Mouse (Mus musculus) B cell, adult 2 months (primary cell): ENCODE data around the gene Cacna1e.

Source experiments
- DNase-seq, 2 experiments: peaks; one replicate each; pipeline ENCODE4 v3.0.0; 2022

Gene Cacna1e

DNA sequence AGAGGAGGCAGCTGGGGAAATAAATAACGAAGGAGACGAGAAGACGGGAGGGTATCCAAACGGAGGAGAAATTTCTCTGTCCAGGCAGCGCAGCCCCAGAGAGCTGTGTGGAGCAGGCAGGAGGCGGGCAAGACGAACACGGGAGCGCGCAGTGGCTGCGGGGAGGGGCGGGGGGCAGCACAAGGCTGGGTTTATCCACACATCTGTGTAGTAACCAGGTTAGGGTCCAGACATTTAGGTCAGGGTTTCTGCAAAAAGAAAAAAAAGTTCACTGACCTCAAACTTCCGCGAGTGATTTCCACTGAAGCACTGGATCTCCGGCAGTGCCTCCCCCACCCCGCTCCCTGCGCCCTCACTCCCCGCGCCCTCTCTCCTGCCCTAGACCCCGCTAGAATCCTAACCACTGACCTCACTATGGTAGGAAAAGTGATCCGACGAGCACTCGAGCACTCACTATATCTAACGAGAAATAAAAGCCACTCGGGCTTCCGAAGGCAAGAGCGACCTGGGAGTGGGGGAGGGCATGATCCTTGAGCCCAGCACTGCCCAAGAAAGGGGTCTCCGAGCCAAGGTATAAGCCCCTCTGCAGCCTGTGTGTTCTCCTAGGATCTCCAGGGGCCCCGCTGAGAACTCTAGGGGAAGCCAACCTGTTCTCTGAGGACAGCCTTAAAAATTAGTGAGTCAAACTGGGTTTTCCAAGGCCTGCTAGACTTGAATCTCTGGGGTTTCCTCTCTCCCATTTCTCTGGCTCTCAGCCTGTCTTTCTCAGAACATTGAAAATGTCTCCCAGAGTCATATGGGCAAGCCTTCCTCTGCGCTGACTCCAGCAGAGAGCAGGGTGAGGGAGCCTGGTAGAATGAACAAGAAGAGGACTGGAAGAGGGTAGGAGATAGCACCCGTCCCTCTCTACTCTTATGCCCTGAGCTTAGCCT lies at the start of gene Cacna1e:
TSS of gene Cacna1e (minus strand) at position 227 of the 932 bp plus-strand sequence.
- peak; percentile 30 to 35 for DNase-seq

DNA sequence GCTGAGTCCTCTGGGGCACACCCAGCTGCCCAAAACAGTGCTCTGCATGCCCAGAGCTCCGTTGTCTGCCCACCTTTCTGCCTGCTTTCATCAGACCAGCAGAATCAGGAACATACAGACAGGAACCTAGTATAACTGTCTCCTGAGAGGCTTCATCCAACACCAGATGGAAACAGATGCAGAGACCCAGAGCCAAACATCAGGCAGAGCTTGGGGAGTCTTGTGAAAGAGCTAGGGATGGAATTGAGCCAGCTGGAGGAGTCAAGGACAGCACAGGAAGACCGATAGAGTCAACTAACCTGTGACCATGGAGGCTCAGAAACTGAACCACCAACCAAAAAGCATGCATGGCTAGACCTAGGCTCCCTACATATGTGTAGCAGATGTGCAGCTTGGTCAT lies 34.1 kb upstream of the Cacna1e start:
- DNase-seq: no peak

DNA sequence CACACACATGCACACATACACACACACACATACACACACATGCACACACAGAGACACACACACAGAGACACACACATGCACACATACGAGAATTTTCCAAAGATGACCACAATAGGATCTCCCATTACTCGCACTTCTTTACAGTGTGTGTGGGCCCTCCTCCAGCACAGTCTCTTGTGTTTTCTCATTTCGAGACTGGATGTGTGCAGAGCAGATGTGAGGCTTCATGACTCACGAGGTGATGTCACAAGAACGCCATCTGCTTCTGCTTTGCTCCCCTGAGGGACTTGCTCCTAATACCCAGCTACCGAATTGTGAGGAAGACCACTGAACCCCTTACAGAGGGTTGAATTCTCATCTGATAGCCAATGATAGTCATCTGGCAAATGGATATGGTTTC lies 33.1 kb upstream of the Cacna1e start:
- DNase-seq: no peak

DNA sequence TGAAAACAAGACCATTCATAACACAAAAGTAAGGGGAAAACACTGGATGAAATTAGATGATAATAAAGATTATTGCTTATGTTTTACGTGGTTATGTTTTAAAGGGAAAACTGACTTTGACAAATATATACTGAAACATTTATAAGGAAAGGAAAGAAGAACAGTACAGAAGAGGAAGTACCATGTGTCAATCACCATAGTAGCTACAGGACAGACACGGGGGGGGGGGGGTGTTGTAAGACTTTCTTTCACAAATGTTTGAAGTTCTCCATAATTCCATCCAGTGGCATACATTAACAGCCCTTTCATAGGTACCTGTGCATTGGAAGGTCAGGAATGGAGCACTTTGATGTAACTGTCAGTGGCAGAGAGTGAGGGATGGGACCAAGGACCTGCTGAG lies 25.3 kb upstream of the Cacna1e start:
- no peak for DNase-seq

DNA sequence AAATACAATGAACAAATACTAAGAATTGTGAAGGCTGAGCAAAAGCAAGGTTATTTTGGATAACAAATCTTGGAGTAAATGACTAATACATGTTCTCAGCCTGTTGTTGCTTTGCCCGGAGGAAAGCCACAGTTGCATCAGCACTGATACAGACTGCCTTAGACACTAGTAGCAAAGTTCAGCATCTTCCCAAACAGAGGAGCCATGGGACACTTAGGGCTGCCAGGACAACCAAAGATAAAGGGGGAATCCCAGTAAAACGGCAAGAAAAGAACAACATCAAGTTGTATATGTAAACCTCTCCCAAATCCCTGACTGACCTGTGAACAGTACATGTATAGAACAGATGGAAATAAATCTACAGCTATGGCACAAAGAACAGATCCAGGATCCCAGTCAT lies 13.1 kb upstream of the Cacna1e start:
- no peak for DNase-seq

DNA sequence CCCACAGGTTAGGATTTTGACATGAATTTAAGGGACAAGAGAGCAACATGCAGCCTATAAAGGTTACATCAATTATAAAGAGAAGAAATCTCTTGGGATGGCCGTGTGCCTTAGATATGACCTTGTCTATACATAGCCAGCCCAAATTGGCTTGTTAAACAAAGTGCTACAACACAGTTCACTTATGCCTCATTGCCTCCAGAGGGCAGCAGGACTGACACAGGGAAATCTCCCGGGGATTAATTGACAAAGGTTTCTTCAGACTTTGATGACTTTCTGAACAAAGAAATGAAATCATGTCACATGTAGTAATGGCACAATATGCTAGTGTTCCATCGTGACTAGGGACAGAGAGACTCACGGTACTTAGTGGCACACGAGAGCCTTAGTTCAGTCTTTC lies 5.9 kb upstream of the Cacna1e start:
- DNase-seq: no peak

DNA sequence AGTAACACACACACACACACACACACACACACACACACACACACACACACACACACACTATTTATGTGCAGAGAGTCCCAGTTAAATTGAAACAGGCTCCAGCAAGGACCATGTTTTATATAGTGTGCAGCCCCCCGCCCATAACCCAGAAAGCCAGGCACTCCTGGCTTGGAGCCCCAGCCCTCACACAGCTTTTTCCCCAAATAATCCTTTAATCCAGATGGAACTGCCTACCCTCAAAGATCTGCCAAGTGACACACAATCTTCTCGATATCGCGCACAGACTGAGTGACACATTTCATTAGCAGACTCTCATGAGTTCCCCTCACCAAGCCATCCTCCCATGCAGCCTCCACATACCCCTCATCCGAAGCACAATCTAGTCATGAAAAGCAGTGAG lies 4.2 kb upstream of the Cacna1e start:
- no peak for DNase-seq

DNA sequence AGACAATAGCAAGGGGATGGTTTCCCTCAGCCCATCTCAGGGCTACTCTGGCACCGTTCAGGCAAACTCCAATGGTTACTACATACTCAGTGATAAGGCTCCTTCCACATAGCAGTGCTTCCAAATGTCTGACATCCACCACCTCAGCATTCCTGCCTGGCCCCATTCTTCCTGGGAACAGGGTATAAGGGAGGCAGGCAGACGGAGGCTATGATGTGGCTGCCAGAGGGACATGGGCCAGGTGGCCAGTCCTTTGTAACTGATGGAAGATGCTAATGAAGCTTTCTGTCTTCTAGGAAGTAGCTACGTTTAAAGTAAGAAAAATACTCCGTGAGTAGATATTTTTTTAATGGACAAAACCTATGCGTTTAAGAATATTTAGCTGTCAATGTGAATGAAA lies 3.7 kb upstream of the Cacna1e start:
- DNase-seq: no peak

DNA sequence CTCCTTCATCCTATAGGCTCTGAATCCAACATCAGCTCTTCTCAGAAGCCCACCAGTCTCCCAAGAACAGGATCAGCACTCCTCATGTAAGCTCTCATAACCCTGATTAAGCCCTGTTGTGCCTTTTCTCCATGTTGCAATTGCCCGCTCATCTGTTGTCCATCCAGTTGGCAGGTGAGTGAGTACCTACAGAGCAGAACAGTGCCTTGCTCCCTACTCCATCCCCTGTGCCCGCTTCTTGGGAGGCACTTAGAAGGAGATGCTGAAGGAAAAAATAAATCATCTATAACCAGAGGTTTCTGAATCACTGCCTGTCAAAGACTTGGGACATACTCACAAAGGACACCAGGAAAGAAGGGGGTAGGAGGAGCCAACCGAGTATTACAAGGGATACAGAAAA lies 3.2 kb upstream of the Cacna1e start:
- DNase-seq: no peak

DNA sequence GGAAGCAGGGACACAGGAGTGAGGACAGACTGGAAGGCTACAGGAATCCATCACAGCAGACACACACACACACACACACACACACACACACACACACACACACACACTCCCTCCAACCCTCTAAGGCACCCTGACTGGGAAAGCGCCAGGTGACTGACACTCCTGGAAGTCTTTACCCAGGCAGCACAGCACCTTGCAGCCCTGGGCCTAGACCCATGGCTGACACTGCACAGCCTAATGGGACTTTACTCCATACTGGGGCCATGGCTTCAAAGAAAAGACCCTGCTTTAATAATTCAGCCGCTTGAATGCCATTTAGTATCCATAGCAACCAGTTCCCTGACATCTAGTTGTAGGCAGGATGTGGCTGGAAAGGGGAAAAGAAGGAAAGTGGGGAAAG lies 2.3 kb upstream of the Cacna1e start:
- DNase-seq: no peak

DNA sequence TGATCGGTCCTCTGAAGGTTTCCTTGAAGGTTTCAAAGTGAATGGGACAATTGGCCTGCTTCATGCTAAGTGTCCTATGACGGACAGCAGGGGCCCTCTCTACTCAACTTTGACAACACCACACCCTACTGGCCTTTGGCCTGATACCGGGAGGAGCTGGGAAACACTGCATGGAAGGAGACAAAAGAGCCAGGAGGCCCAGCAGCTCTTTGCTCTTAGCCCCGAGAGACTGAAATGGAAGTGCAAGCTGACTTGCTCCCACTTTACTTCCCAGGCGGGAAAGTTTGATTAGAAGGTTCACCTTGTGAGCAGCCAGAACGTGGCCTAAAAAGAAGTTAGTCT lies 877 bp upstream of the Cacna1e start:
- DNase-seq: peak; percentile 8 to 12

DNA sequence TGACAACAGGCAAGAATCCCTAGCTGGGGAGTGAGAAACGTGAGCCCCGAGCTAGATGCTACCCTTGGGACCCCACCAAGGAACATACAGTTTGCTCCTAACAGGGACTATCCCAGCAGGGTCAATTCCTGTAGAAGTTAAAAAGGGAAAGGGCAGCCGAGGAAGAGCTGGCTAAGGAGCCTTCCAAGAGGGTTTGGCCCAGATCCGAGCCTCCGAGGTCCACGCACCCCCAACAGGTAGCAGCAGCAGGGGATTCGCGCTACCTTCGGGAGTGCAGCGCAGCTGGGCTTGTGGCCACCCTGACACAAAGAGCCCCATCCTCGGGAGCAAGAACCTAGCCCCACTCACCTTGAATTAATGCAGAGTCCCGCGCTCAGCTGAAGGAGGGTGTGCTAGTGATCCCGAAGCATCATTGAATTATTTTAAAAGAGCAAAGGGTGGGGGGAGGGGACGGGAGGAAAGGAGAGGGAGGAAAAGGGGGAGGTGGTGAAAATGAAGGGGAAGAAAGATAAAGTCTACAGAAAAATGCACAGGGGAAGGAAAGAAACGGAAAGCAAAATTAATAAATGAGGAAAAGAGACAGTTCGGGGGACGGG lies 607 bp downstream of the Cacna1e start:
- peak; percentile 9 to 25 for DNase-seq

DNA sequence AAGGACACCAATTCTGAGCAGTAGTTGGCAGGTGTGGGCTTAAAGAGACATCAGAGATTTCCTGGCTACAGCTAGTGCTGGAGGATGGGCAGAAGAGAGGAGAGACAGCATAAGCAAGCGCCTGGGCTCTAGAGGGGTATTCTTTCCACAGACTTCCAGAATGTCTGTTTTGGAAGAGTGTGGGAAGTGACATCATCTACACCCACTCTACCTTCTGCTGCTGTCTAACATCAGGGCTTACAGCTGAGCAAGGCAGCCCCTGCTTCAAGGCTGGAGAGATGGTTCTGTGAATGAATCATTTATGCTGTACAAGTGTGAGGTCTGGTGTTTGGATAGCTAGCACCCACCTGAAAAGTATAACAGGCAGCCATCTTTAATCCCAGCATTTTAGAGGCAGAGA lies 18.3 kb downstream of the Cacna1e start:
- DNase-seq: no peak

DNA sequence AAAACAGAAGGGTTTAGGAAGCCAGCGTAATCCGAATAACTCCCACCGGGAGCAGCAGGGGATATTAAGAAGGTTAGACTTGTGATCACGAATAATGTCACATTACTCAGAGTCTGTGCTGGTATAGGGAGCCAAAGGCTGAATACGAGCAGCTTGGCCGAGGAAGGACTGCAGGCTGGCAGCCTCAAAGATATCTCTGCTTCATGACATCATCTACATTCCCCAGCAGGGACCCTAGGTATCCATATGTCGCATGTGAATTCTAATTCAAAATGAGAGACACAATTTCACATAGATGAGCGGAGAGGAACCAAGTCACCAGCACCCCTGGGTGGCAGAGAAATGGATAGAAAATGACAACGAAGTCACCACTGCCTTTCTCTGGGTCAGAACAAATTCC lies 22.9 kb downstream of the Cacna1e start:
- DNase-seq: no peak

DNA sequence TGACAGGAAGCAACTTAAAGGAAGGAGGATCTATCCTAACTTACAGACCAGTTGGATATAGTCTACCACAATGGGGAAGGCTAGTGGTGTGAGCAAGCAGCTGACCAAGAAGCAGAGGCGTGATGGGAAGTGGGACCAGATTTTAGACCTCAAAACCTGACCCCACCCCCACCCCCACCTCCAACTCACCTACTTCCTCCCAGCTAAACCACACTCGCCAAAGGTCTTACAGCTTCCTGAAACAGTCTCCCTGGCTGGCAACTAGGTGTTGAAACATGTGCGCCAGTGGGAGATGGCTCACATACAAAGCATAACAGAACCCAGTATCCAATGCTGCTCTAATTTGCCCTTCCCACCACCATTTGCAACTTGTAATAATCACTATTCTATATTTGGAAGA lies 29.7 kb downstream of the Cacna1e start:
- peak; percentile 34 to 40 for DNase-seq

DNA sequence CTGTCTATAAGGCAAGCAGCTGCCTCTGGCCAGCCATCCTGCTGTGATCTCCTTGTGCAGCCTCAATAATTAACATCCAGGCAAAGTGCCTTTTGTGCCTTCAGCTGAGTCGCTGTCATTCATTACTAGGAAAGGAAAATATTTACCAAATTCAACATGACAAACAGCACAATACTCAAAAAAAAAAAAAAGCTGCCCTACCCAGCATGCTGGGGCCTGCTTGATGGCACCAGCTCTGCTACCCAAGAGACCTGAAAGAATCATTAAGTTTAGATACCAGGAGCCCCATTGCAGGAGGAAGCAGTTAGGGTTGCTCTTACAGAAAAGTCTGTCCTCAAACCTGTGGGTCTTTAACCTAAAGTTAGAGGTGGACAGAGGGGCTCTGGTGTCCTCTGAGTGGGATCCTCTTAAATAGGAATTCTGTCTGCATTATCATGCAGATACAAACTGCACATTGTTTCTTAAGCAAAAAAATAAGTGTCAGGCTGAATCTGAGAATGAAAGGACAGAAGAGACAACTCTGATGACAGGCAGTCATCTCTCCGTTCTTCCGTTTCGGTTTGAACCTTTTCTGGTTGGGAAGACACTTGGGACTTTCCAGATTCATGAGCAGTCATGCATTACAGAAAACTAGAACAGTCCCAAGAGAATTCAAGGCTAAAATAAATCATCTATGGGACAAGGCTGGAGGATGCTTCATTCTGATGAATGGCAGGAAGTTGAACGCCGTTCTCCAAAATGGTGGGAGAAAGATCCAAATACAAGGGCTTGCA lies 33.6 kb downstream of the Cacna1e start:
- DNase-seq: no peak

DNA sequence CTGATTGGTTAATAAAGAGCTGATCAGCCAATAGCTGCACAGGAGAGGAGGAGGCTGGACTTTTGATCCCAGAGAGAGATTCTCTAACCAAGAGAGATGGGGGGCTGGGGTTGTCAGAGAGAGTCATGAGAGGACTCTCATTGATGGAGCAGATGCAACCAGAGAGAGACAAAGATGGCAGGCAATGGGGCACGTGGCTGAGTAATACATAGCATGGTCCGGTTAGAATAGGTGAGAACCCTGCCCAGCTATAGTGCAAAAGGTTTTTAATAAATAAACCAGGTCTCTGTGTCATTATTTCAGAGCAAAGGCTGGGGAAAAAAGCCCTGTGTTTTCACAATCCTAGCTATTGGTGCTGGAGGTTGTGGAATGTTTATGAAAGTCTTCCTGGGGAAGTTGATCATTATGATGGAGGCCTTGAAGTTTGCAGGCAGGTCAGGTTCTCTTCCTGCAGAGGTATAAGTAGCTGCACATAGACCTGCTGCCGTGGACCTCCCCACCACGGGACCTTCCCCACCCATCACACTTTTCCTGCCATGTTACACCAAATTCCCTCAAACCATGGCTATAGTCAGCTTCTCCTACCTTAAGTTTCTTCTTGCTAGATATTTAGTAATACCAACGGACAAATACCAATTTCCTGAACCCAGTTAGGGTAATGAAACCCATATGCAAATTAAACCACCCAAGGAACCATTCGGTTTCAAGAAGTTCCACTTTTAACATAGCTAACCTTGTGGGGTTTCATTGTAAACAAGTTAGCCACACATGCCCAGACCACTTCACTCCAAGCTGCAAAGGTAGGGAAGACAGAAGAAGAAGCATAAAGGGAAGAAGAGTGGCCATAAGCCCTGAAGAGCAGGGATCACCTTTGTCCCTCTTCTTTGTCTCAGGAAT lies 35.4 kb downstream of the Cacna1e start:
- peak; percentile 39 to 46 for DNase-seq

DNA sequence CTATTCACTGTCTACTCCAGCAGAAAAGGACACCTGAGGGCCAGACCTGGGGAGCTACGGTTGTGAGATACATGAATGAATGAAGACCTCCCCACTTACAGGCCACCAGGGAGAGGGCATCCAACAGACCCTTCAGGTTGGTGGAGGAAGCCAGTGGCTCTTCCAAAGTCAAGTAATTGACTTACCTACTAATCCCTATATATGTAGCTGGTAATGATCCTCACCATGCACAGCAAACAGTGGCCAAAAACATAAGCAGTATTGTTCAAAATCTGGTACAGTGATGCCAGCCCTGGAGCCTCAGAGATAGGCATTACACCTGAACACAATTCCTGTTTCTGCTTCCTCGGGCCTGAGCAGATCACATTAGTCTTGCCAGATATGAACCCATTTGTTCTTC lies 37.4 kb downstream of the Cacna1e start:
- DNase-seq: no peak

DNA sequence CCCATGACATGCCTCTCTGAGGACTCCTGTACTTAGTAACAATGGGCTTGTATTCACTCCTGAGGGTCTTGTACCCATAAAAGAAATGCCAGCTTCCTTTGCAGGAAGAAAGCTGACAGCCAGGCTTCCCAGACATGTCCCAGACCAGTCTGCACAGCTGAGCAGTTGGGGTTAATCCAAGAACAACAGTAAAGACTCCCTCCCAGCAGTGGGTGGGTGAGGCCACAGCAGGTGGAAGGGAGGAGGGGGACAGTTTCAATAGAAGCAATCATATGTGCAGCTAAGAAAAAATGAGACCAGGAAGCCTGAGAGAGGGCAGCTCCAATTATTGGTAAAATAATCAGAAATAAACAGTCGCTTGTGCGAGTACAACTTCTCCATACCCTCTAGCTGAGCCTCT lies 40.9 kb downstream of the Cacna1e start:
- no peak for DNase-seq

DNA sequence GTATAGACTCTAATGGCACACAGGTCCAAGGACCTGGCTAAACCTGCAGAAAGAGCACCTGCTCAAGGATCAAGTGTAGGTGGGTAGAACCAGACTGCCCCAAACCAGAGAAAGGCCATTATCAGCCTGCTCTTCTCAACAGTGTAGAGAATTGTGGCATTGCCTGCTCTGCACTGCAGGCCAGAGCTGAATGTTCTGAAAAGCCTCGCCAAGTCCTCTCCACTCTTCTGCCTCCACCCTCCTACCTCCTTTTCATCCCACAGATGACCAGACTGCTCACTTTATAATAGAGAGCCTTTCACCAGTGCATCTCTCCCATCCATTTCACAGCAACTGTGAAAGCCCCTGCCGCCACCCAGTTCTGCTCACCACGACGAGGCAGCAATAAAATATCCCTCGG lies 42.0 kb downstream of the Cacna1e start:
- DNase-seq: no peak

DNA sequence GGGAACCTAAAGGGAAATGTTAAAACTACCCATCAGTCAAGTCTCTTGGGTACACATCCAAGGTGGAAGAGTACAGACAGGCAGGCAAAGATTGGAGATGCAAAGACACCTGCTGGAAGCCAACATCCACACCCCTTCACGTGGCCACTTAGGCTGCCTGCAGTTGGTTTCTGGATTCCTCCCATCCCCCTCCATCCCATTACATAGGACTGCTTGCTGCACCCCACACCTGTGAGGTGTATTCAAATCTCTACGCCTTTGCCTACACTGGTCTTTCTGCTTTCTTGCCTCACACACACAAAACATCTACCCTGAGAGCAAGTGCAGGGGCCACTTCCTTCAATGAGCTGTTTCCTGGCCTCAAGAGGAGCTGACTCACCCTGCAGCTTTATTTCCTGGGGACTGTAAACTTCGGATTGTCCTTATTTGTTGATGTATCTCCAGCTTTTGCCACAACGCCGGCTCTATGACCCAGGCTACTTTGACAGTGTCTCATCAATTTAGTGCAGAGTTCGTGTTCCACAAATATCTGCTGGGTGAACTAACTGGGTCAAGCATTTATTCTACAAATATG lies 43.2 kb downstream of the Cacna1e start:
- no peak for DNase-seq

DNA sequence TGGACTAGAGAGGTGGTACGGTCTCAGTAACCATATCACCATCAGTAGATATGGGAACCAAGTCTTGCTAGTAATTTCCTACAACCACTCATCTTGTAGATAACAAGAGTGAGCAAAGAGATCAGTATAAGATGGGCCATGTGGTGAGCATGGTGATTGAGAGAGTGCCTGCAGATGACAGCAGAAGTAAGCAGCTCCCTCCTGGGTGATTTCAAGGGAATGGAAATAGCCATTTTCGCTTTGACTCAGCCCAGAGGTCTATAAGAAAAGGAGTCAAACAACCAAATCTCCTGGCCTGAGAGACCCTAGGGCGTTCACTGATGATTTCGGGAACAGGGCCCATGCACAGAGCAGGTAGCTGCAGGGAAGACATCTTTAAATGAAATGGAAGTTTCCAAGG lies 45.0 kb downstream of the Cacna1e start:
- no peak for DNase-seq
